24 mouse cellular contexts compared by ENCODE assay signal in genomic region chr11:51404865-51405440, GRCm38 (mm10).
DNase-seq lines count a peak whose midpoint lies in the region; ATAC-seq and TF ChIP-seq lines count a peak whose summit lies in the region.
"Had no signal": no experiment of that assay in that cellular context is flagged by ENCODE, and none has a peak within 500 bp of the region (broad histone marks: within the 10 kb centered on the region; RNA-seq: fewer than 3 reads in every experiment).

No protein-coding gene starts in this region.

- TF ChIP-seq CTCF in heart, postnatal 0 days (IDR thresholded peaks at IDR 0.05; ENCODE audit: low read depth) = no peak
- peak; percentile 28 for TF ChIP-seq CTCF in liver, embryonic 14.5 days (IDR thresholded peaks at IDR 0.05; ENCODE audit: low read depth)
- no peak for TF ChIP-seq CTCF in stomach, postnatal 0 days (IDR thresholded peaks at IDR 0.05; ENCODE audit: low read depth)

- H3K9ac ChIP-seq in heart, postnatal 0 days (replicated peaks; ENCODE audit: low read depth, low read length) = no peak overlapping the region
- no peak overlapping the region for H3K9ac ChIP-seq in heart, embryonic 12.5 days
- H3K9ac ChIP-seq in intestine, embryonic 16.5 days (ENCODE audit: low read depth, low read length) = no peak overlapping the region
- H3K9ac ChIP-seq in liver, embryonic 14.5 days (replicated peaks) = peak overlapping the region; percentile 68
- H3K9ac ChIP-seq in stomach, postnatal 0 days (ENCODE audit: low read length) = no peak overlapping the region
- H3K9ac ChIP-seq in midbrain, embryonic 15.5 days = no peak overlapping the region
- H3K9ac ChIP-seq: forebrain, embryonic 13.5 days; neural tube, embryonic 12.5 days had no signal

- DNase-seq in heart, postnatal 0 days (ENCODE audit: low spot score) = no peak
- DNase-seq in liver, embryonic 14.5 days (ENCODE audit: low read depth in 3 of 3, low spot score in 3 of 3) = peak; percentile 49 to 77 (median 61)
- no peak for DNase-seq in stomach, postnatal 0 days (ENCODE audit: low spot score)
- no peak for DNase-seq in spleen, postnatal 10 days (ENCODE audit: low spot score in 2 of 2)
- no peak for DNase-seq in cerebellum, postnatal 36 days
- DNase-seq: adrenal gland, postnatal 25 days; B cell, adult 2 months; cerebellum, adult 2 months; gastrocnemius, postnatal 10 days; heart, adult 2 months; kidney, postnatal 4 days; layer of hippocampus, adult 9-11 months; left cerebral cortex, postnatal 4 days; lung, adult 18-20 months; right cerebral cortex, adult 18-20 months; thymus, postnatal 14 days had no signal

- H3K27me3 ChIP-seq in heart, postnatal 0 days (ENCODE audit: control insufficient read depth, insufficient read depth, low read length) = 0 out of 2 replicates have a peak, but pooled peaks cover 6% of the 10 kb centered on the region
- peaks cover 23% of the 10 kb centered on the region for H3K27me3 ChIP-seq in heart, embryonic 12.5 days (replicated peaks)
- H3K27me3 ChIP-seq in intestine, embryonic 16.5 days (replicated peaks; ENCODE audit: control insufficient read depth, insufficient read depth, low read length) = no peaks in the 10 kb centered on the region
- H3K27me3 ChIP-seq in liver, embryonic 14.5 days (ENCODE audit: control insufficient read depth, insufficient read depth, low read length) = no peaks in the 10 kb centered on the region
- no peaks in the 10 kb centered on the region for H3K27me3 ChIP-seq in stomach, postnatal 0 days (ENCODE audit: control insufficient read depth, insufficient read depth, low read length)
- no peaks in the 10 kb centered on the region for H3K27me3 ChIP-seq in midbrain, embryonic 15.5 days (replicated peaks)
- H3K27me3 ChIP-seq: forebrain, embryonic 13.5 days; neural tube, embryonic 12.5 days had no signal

- H3K9me3 ChIP-seq in heart, postnatal 0 days (replicated peaks; ENCODE audit: control insufficient read depth, low read length) = no peaks in the 10 kb centered on the region
- H3K9me3 ChIP-seq in heart, embryonic 12.5 days (replicated peaks) = no peaks in the 10 kb centered on the region
- H3K9me3 ChIP-seq in intestine, embryonic 16.5 days (ENCODE audit: control insufficient read depth, low read length) = no peaks in the 10 kb centered on the region
- no peaks in the 10 kb centered on the region for H3K9me3 ChIP-seq in liver, embryonic 14.5 days (ENCODE audit: control insufficient read depth, low read length)
- H3K9me3 ChIP-seq in stomach, postnatal 0 days (ENCODE audit: control insufficient read depth, low read length) = no peaks in the 10 kb centered on the region
- no peaks in the 10 kb centered on the region for H3K9me3 ChIP-seq in midbrain, embryonic 15.5 days
- H3K9me3 ChIP-seq: forebrain, embryonic 13.5 days; midbrain, embryonic 10.5 days; neural tube, embryonic 12.5 days had no signal

- no peak overlapping the region for H3K4me3 ChIP-seq in heart, postnatal 0 days (ENCODE audit: low read depth, low read length)
- no peak overlapping the region for H3K4me3 ChIP-seq in heart, embryonic 12.5 days
- no peak overlapping the region for H3K4me3 ChIP-seq in intestine, embryonic 16.5 days (ENCODE audit: low read length)
- H3K4me3 ChIP-seq in liver, embryonic 14.5 days (ENCODE audit: insufficient read depth in 1 of 2, low read depth in 2 of 2, low read length in 2 of 2) = peak overlapping the region; percentile 31 to 37; a peak in 3 of 4 replicates
- no peak overlapping the region for H3K4me3 ChIP-seq in stomach, postnatal 0 days (ENCODE audit: low read depth, low read length)
- no peak overlapping the region for H3K4me3 ChIP-seq in midbrain, embryonic 15.5 days
- H3K4me3 ChIP-seq: forebrain, embryonic 13.5 days; heart, adult 2 months; left cerebral cortex, adult 2 months; midbrain, embryonic 10.5 days; neural tube, embryonic 12.5 days had no signal

- 73% methylated on average over 5 of the region's 5 CpGs for WGBS in heart, postnatal 0 days
- WGBS in heart, embryonic 12.5 days = 69% methylated on average over 5 of the region's 5 CpGs
- WGBS in intestine, embryonic 16.5 days = 81% methylated on average over 5 of the region's 5 CpGs
- 43% methylated on average over 5 of the region's 5 CpGs for WGBS in liver, embryonic 14.5 days (ENCODE audit: insufficient replicate concordance)
- 82% methylated on average over 5 of the region's 5 CpGs for WGBS in stomach, postnatal 0 days
- 85% methylated on average over 5 of the region's 5 CpGs for WGBS in midbrain, embryonic 15.5 days

- peak; percentile 44; the same call in 1 of the 2 replicates for ATAC-seq in heart, postnatal 0 days (ENCODE audit: insufficient read depth, low read depth)
- ATAC-seq in heart, embryonic 12.5 days (ENCODE audit: insufficient number of reproducible peaks, low FRiP score) = no peak; the same call in 1 of the 2 replicates
- peak; percentile 46; the same call in 1 of the 2 replicates for ATAC-seq in intestine, embryonic 16.5 days
- ATAC-seq in liver, embryonic 14.5 days (ENCODE audit: insufficient read depth) = peak; percentile 77
- 0 out of 2 replicates have a peak, but pooled peaks have one; percentile 53 for ATAC-seq in stomach, postnatal 0 days (ENCODE audit: low FRiP score, low TSS enrichment)
- no peak for ATAC-seq in midbrain, embryonic 15.5 days (replicated peaks)
- ATAC-seq: forebrain, embryonic 13.5 days had no signal

- no peak overlapping the region for H3K27ac ChIP-seq in heart, postnatal 0 days (ENCODE audit: low read depth)
- H3K27ac ChIP-seq in heart, embryonic 12.5 days (ENCODE audit: poor library complexity, severe bottlenecking) = no peak overlapping the region
- no peak overlapping the region for H3K27ac ChIP-seq in intestine, embryonic 16.5 days (ENCODE audit: low read length)
- H3K27ac ChIP-seq in liver, embryonic 14.5 days = peak overlapping the region; percentile 90
- H3K27ac ChIP-seq in stomach, postnatal 0 days (replicated peaks) = no peak overlapping the region
- no peak overlapping the region for H3K27ac ChIP-seq in midbrain, embryonic 15.5 days
- H3K27ac ChIP-seq: forebrain, embryonic 13.5 days; heart, adult 2 months; left cerebral cortex, adult 2 months; macrophage; midbrain, embryonic 10.5 days; neural tube, embryonic 12.5 days had no signal

- TF ChIP-seq EP300 in heart, postnatal 0 days (IDR thresholded peaks at IDR 0.05; ENCODE audit: low read depth) = no peak
- peak; percentile 50; the same call in 1 of the 2 replicates for TF ChIP-seq EP300 in liver, embryonic 14.5 days (IDR thresholded peaks at IDR 0.05; ENCODE audit: low read depth)
- TF ChIP-seq EP300 in stomach, postnatal 0 days (optimal IDR thresholded peaks at IDR 0.05) = no peak

- no peaks in the 10 kb centered on the region for H3K36me3 ChIP-seq in heart, postnatal 0 days (replicated peaks; ENCODE audit: control insufficient read depth, insufficient read depth, low read length)
- no peaks in the 10 kb centered on the region for H3K36me3 ChIP-seq in heart, embryonic 12.5 days
- no peaks in the 10 kb centered on the region for H3K36me3 ChIP-seq in intestine, embryonic 16.5 days (ENCODE audit: control insufficient read depth, insufficient read depth, low read length)
- no peaks in the 10 kb centered on the region for H3K36me3 ChIP-seq in liver, embryonic 14.5 days (replicated peaks; ENCODE audit: control insufficient read depth, insufficient read depth, low read depth)
- H3K36me3 ChIP-seq in stomach, postnatal 0 days (ENCODE audit: control insufficient read depth, insufficient read depth, low read length) = no peaks in the 10 kb centered on the region
- H3K36me3 ChIP-seq in midbrain, embryonic 15.5 days (replicated peaks) = no peaks in the 10 kb centered on the region
- H3K36me3 ChIP-seq: midbrain, embryonic 10.5 days; neural tube, embryonic 12.5 days had no signal

- no peaks in the 10 kb centered on the region for H3K4me1 ChIP-seq in heart, postnatal 0 days (ENCODE audit: control insufficient read depth, insufficient read depth)
- H3K4me1 ChIP-seq in heart, embryonic 12.5 days (replicated peaks) = no peaks in the 10 kb centered on the region
- peaks cover 3% of the 10 kb centered on the region; the same call in 1 of the 2 replicates for H3K4me1 ChIP-seq in intestine, embryonic 16.5 days (ENCODE audit: control insufficient read depth, insufficient read depth, low read length)
- H3K4me1 ChIP-seq in liver, embryonic 14.5 days (replicated peaks; ENCODE audit: control insufficient read depth in 2 of 2, insufficient read depth in 2 of 2, low read length in 1 of 2) = peaks cover 65 to 76% of the 10 kb centered on the region in 2 experiments
- no peaks in the 10 kb centered on the region for H3K4me1 ChIP-seq in stomach, postnatal 0 days (replicated peaks; ENCODE audit: control insufficient read depth, insufficient read depth)
- H3K4me1 ChIP-seq in midbrain, embryonic 15.5 days = no peaks in the 10 kb centered on the region
- H3K4me1 ChIP-seq: midbrain, embryonic 10.5 days; neural tube, embryonic 12.5 days had no signal

- H3K4me2 ChIP-seq in heart, postnatal 0 days (ENCODE audit: low read depth, low read length) = no peak overlapping the region
- H3K4me2 ChIP-seq in heart, embryonic 12.5 days = no peak overlapping the region
- H3K4me2 ChIP-seq in intestine, embryonic 16.5 days (ENCODE audit: low read depth, low read length) = no peak overlapping the region
- peak overlapping the region; percentile 68 for H3K4me2 ChIP-seq in liver, embryonic 14.5 days (ENCODE audit: low read depth)
- no peak overlapping the region for H3K4me2 ChIP-seq in stomach, postnatal 0 days (replicated peaks; ENCODE audit: low read depth)
- no peak overlapping the region for H3K4me2 ChIP-seq in midbrain, embryonic 15.5 days
- H3K4me2 ChIP-seq: forebrain, embryonic 13.5 days; neural tube, embryonic 12.5 days had no signal

Comparison
In these comparisons a context has a peak if more than half of its experiments do, and no peak if none do; other contexts are left out.
1. ATAC-seq: peak in heart, postnatal 0 days (single experiment), intestine, embryonic 16.5 days (single experiment), liver, embryonic 14.5 days (single experiment) and stomach, postnatal 0 days (single experiment); none in heart, embryonic 12.5 days (single experiment) and midbrain, embryonic 15.5 days (single experiment).
2. DNase-seq: peak in liver, embryonic 14.5 days (3 of 3); none in heart, postnatal 0 days (single experiment), stomach, postnatal 0 days (single experiment), spleen, postnatal 10 days (0 of 2) and cerebellum, postnatal 36 days (0 of 2).
3. H3K4me3 ChIP-seq: peak in liver, embryonic 14.5 days (2 of 2); none in heart, postnatal 0 days (single experiment), heart, embryonic 12.5 days (single experiment), intestine, embryonic 16.5 days (single experiment), stomach, postnatal 0 days (single experiment) and midbrain, embryonic 15.5 days (single experiment).